Mouse (Mus musculus) layer of hippocampus, postnatal 36 days (tissue): ENCODE measurements around the gene Tnnt2. TPM values are rescaled to one million over a fixed set of nuclear protein-coding genes. Genes with fewer than 3 reads are reported as not detected.

Source experiments
- DNase-seq, 2 experiments: peaks; one replicate each; pipeline ENCODE4 v3.0.0; 2022
- total RNA-seq, 2 experiments: library from RNA; stranded (reverse); gene quantifications; 2 replicates each; pipeline ENCODE4 v1.2.3; 2021

Gene Tnnt2
- total RNA-seq, 2 experiments from 2014 or later = 0.60 to 1.1 TPM

GRCm38 (mm10) chr1:135818481-135819086 is 17.6 kb upstream of the Tnnt2 start, which contains the start of gene Lad1:
Gene Lad1, plus strand, starts transcription at chr1:135818598.
- no peak for DNase-seq

- no peak for DNase-seq
Measured at GRCm38 (mm10) chr1:135820071-135820470, 16.1 kb upstream of the Tnnt2 start.

- DNase-seq = no peak
Measured at GRCm38 (mm10) chr1:135820736-135821364, 15.3 kb upstream of the Tnnt2 start.

DNA sequence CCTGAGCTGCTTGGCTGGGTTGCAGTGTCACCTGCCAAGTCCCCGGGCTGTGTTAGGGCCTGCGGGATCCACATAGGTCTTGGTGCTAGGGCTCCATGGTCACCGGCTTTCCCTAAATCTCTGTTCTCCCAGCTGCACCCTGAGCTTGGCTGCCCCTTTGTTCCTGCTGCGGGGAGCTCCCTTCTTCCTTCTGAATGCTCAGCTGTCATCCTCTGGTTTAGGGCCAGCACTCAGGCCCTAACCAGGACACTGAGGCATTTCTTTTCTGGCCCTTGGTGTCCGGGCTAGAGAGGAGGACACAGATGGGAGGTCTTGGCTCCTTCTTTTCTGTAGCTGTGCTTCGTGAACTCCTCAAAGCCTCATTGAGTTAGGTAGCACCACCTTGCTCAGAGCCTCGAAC is 14.4 kb upstream of the Tnnt2 start:
- no peak for DNase-seq

DNA sequence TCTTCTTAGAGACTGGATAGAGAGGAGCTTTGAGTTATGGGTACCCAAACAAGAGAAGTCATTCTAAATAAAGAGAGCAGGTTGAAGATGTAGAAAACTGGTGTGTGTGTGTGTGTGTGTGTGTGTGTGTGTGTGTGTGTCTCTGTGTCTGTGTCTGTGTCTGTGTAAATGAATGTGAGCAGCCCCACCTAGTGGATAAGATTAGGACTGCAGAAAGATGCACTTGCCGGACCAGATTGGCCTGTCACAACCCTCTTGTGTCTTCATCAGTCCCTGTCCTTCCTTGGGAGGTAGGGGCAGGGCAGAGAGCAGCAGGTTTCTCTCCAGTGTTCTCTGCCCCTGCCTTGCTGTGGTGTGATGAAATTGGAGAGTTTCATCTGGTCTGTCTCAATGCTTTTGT is 7.2 kb upstream of the Tnnt2 start:
- no peak for DNase-seq

GRCm38 (mm10) chr1:135834206-135834859 is 1.8 kb upstream of the Tnnt2 start:
- DNase-seq = no peak

DNA sequence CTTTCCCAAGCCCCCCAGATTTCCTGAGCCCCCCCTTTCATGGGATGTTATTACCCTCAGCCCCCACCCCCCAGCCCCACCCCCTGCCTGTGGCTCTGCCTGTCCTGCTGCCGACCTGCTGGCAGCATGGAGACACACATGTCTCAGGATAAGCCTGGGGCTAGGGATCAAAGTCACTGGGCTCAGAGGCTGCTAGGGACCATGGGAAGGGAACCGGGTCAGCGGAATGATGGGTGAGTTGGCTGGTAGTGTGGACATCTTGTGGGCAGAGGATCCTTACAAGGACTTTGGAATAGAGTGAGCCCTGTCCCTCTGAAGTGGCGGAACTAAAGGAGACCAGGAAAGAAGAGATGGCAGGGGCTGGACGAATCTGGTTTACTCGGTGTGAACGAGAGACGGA is 1.2 kb upstream of the Tnnt2 start:
- no peak for DNase-seq

- no peak for DNase-seq
Measured at GRCm38 (mm10) chr1:135838626-135839025, 2.5 kb downstream of the Tnnt2 start.

DNA sequence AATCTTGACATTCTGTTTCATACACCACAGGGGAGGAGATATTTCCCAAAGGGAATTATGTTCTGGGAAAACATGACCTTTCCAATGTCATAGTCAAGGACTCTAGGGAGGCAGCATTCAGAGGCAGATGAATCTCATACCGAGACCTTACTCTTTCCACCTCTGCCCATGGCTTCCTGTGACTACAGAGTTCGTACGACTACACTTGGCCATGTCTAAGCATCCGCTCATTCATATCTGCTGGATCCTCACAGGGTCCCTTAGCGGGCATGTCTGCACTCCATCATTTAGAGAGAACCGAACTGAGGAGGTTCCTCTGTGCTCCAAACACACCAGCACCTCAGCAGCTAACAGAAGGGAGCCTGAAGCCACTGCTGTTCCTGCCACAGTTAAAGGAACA is 2.9 kb downstream of the Tnnt2 start:
- no peak for DNase-seq

- DNase-seq = no peak
Measured at GRCm38 (mm10) chr1:135840675-135841395, 4.7 kb downstream of the Tnnt2 start.

GRCm38 (mm10) chr1:135843519-135844262 is 7.5 kb downstream of the Tnnt2 start:
- no peak for DNase-seq

DNA sequence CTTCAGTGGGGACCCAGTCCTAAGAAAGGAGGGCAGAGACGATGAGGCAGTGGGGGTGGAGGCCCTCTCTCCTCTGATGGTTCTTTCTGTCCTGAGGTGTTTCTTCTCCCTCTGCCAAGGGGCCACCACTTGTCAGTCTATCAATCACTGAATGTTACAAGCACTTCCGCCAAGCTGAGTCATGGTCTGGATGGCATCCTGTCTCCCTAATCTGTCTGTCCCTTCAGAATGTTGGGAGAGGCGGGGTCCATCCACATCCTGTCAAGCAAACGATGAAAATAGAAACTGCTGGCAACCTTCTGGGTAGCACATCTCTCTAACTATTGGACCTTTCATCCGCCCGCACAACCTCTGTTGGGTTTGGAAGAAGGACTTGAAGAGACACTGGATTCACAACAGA is 8.3 kb downstream of the Tnnt2 start:
- DNase-seq = no peak

DNA sequence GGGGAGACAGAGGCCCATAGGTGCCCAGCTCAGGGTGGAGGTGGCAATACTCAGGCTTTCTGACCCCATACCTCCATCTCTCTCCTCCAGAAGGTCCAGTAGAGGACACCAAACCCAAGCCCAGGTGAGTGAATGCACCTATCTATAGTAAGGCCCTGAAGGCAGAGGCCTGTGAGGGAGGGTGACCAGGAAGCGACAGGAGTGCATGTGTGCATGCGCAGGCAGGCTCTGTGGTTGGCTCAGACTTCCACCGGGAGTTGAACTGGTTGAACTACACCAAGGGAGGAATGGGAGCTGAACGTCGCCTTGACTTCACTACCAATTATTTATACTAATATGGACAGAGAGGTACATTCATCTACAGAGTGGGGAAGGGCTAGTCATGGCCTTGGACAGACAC is 10.5 kb downstream of the Tnnt2 start:
- no peak for DNase-seq

- no peak for DNase-seq
Measured at GRCm38 (mm10) chr1:135847139-135847562, 11.0 kb downstream of the Tnnt2 start.

DNA sequence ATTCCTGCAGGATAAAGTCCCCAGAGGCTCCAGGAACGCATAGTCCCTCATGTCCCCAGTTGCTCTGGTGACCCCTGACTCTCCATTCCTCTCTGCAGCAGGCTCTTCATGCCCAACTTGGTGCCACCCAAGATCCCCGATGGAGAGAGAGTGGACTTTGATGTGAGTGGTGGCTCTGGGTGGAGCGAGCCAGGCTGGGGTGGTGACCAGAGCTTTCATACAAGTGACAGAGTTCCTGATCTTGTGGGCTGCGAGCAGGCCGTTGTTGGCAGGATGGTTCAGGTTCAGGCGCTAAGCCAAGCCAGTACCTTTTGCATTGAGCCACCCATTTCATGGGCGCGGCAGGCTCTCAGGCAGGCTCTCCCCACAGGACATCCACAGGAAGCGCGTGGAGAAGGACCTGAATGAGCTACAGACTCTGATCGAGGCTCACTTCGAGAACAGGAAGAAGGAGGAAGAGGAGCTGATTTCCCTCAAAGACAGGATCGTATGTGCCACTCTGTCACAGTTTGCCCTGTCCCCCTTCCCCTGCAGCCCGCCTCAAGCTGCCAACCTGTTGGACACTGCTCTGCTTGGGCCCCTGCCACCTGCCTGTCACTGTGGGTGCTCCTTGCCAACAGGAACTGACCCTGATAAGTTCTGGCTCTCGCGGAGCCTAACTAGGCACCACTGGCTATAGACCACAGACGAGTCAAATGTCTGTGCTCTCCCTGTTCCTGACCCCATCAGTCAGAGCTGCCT is 11.6 kb downstream of the Tnnt2 start:
- no peak for DNase-seq

DNA sequence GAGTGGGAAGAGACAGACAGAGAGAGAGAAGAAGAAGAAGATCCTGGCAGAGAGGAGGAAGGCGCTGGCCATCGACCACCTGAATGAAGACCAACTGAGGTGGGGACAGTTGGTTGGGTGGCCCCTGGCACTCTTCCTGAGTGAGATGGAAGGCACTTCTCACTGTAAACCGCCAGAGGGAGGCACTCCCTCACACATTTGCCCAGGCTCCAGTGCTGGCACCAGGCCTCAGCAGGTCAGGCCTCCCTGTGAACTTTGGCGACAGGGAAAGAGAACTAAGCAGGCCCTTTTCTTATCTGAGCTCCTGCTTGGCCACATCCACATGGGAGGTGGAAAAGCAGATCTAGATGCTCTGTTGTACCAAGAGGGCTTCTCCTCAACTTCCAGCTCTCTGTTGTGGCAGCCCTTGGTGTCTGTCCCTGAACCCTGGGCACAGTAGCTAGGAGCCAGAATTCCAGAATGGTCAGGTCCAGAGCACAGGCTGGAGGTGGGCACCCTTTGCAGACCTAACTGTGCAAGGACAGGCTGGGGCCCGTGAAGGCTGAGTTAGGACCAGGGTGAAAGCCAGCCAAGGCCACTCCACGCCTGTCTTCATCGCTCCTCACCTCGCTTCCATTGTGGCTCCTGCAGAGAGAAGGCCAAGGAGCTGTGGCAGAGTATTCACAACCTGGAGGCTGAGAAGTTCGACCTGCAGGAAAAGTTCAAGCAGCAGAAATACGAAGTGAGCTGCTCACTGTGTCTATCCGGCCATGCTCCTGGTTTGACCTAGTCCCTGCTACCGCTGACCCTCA is 14.8 kb downstream of the Tnnt2 start:
- peak in 1 of 2 experiments; percentile 38 for DNase-seq

- peak in 1 of 2 experiments; percentile 21 for DNase-seq
Measured at GRCm38 (mm10) chr1:135852044-135852756, 16.0 kb downstream of the Tnnt2 start.

DNA sequence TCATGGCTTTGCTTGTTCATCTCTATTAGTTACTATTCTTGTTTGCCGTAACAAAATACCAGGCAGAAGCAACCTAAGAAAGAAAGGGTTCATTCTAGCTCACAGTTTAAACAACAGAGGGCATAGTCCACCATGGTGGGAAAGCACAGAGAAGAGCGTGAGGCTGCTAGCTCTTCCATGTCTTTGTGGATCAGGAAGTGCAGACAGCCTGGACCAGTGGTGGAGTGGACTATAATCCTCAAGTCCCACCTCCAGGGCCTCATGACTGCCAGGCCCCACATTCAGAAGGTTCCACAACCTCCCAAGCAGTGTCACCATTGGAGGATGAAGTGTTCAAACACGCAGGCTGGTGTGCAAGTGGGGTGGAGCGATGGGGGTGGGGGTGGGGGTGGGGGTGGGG is 17.0 kb downstream of the Tnnt2 start:
- no peak for DNase-seq

DNA sequence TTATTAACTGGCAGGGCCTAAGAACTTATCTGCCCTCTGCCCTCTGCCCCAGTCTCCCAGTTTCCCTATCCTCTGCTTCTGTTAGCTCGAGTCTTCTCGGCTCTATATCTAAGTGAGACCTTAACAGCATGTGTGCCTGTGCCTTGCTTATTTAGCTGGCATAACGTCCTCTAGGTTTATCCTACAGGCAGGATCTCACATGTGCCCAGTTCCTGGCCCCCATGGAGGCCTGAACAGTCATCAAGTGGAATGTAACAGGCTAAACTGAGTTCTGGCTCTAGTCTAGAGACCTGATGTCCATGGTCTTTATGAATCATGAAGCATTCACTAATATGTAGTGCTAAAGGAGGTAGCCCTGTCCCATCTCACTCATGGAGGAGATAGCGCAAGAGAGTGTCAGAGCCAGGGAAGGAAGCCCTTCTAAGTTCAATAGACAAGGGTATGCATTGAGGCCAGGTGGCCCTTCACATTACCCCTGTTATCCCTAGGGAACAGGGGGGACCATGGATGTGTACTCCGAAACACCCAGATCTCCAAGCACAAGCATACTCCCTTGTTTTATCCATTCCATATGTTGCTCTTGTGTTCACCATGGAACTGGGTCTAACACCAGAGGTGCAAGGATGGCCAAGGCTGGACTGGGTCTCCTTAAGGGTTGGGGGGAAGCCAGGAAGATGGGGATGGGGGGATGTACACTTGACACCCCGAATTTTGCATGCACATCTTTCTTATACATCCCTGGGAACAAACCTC is 18.6 kb downstream of the Tnnt2 start:
- DNase-seq = no peak

- DNase-seq = no peak
Measured at GRCm38 (mm10) chr1:135855344-135855687, 19.2 kb downstream of the Tnnt2 start.
